Mouse (Mus musculus): ENCODE measurements around the gene Efemp1.

Gene Efemp1

DNA sequence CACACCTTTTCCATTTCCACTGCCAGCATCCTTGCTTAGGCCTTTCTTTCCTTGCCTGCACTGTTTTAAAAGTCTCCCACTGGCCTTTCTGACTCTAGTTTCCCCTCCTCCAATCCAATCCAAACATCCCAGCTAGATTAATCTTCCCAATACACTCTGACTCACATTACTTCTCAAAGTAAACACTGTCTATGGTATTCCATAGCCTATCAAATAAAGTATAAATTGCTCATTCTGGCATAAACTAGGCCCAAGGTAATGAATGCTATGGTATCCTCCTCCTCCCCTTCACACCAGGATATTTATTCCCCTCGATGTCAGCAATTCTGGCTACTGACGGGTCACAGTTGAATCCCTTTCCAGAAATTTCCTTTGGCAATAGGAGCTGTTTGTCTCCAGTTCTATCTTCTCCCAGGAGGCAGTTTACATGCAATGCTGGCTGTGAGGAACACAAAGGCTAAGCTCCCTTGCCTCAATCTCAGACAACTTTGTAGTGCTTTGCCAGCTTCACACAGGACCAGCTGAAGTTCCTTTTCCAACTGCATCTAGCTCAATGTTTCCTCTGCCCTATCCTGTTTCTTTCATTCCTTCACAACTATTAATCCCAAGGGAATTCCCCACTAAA lies 98.7 kb downstream of the Efemp1 start:
- no peak for DNase-seq

DNA sequence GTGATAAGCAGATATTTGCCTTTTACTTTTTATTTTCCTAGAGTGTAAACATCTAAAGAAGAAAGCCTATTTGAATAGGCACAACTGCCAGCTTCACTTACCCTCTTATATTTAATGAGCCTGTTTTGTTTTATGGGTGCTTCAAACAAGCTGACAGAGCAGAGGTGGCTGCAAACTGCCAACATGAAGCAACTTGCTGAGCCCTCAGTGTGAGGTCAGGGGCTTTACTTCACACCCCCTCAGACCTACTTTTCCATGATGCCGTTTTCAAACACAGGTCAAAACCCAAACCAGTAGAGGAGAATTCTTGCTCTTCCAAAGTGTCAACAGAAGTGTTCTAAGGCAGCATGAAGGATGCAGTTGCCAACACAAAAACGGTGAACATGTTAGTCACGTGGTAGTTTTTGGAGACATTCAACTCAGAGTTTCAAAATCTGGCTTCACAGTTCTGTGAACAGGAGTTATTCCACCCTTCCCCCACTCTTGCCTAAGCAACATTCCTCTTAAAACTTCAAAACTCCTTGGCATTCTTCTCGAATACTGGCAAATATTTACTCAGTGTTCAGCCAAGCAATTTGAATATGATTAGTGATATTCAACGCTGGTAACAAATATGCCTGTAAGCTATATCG lies 101.8 kb downstream of the Efemp1 start:
- no peak for DNase-seq

DNA sequence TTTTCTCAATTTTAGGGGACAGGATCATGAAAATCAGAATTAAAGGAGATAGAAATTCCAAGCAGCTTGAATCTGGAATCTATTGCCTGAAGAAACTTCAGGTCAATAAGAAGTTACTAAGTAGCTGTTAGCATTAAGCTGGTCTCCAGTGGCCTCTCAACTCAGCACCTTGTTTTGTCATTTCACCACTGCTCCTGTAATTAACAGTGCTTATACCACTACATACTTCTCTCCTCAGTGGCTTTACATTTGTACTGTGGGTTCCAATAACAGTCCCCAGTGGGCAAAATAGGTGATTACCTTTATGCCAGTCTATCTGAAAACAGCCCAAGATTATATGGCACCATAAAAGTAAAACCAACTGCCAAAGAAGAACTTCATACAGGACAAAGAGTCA lies 102.3 kb downstream of the Efemp1 start:
- DNase-seq = no peak

DNA sequence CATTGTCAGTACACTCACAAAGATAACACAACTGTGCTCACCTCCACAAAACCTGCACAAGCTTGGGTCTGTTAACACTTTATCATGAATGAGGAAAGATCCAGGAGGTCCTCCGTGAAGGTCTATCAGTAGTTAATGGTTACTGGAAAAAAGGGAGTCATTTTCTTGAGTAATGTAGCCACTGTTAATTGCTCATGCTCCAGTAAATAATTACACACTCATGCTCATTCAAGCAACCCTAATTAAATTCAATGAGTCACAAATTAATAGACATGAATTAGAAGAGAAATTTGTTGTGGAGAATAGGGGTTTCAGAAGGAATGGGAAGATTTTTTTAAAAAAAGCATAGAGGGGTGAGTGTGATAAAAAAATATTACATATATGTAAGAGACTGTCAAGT lies 108.4 kb downstream of the Efemp1 start:
- DNase-seq = no peak
